Mouse (Mus musculus) brain, adult 2 months (tissue): ENCODE results near the gene Orai2.
"Not testable (repeated sequence)": the region's sequence is repeated elsewhere in the genome, so short reads cannot be mapped to it uniquely, and the experiment has no call there.

Experiments used
- DNase-seq: peaks from one replicate; pipeline ENCODE4 v3.0.0; 2011; ENCODE audit warnings: low read depth, low spot score

The Orai2 gene

GRCm38 (mm10) chr5:136173606-136174463 lies 3.3 kb upstream of the Orai2 start:
- peak; percentile 80 for DNase-seq

GRCm38 (mm10) chr5:136172939-136173338 lies 2.4 kb upstream of the Orai2 start:
- DNase-seq: no peak

DNA sequence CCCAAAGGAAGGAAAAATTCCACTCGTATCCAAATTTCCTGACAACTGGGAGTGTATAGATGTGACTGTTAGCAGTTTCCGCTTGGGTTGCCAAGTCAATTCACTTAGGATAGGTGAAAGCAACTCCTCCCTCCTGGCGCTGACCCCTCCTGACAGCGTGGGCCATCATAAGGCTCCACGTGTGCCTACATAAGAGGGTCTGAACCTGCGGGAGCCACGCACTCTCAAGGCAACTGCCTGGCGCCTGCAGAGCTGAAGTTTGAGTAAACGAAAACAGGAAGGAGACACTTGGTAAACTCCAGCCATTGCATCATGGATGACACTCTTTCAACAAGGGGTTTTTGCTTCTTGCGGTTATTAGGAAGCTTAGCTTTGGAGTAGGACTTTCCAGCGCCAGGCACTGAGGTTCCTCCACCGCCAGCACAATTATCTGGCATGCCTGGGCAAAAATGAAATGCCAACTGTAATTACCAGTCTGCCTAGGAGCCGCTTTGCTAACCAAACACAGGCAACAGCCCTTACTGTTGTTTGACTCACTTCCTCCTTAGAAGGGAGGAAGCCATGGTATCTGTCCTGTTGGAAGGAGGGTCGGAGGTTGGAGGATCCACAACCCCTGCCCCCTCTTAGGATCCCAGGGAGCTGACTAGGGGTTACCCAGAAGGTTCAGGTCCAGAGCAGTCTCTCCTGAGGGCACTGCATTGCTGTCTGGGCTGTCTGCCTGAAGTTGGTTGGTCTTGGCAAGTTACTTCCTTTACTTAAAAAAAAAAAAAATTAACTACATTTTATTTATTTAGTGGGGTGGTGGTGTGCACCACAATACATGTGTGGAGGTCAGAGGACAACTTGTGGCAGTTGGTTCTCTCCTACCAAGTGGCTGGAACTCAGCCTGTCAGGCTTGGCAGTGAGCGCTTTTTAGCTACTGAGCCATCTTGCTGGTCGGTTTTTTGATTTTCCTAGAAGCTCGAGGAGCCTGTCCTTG lies 1.1 kb upstream of the Orai2 start:
- peak; percentile 45 for DNase-seq

DNA sequence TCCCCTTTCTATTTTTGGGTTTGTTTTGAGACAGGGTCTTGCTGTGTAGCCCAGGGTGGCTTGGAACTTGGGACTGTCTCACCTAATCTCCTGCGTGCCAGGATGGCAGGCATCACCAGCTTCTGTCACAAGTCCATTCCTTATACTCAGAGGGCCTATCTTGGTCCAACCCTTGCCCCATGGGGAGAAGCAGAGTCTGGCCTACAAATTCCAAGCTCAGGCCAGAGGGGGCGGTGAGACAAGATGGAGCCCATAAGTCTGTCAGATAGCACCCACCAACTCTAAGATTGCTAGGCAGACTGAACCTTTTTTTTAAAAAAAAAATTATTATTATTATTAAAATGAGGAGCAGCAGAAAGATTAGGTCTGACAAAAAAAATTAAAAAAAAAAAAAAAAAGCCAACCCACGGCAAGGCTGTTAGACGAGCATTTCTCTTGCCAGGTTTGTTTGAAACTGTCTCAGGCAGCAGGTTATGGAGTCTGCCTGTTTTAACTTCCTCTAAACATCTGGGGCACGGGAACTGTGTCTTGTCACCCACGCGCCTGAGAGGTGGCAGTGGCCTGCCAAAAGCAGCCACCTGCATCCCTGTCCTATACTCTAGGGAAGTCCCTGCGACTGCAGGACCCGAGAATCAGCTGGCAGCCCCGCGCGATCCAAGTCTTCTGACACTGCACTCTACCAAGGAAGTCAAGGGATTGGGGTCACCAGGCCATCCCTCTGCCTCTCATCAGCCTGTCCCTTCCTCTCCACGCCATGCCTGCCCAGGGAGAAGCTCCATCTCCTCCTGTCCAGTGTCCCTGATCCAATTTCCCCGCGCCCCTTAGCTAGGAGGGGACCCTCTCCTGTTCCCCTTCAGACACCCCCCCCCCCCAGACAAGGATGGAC lies 644 bp downstream of the Orai2 start:
- peak; percentile 75 for DNase-seq

DNA sequence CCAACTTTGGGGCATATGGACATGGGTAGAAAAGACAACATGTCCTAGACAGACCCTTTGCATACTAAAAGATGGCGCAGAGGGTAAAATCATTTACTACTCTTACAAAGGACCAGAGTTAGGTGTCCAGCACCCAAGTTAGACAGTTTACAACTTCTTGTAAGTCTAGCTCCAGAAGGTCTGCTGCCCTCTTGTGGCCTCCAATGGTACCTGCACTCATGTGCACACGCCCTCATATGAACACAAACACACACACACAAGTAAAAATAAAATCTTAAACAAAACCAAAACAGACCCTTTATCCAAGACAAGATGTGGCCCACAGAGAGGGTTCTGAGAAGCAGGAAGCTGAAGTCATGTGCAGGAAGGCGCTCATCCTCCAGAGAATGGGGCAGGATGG lies 2.4 kb downstream of the Orai2 start:
- no peak for DNase-seq

GRCm38 (mm10) chr5:136167296-136167695 lies 3.2 kb downstream of the Orai2 start:
- no peak for DNase-seq

- peak; percentile 65 for DNase-seq
Measured at GRCm38 (mm10) chr5:136165246-136165645, 5.3 kb downstream of the Orai2 start.

- DNase-seq: peak; percentile 88
Measured at GRCm38 (mm10) chr5:136163807-136164474, 6.6 kb downstream of the Orai2 start.

- not testable (repeated sequence) for DNase-seq
Measured at GRCm38 (mm10) chr5:136160084-136160483, 10.4 kb downstream of the Orai2 start.

- peak; percentile 39 for DNase-seq
Measured at GRCm38 (mm10) chr5:136155399-136155798, 15.1 kb downstream of the Orai2 start.

DNA sequence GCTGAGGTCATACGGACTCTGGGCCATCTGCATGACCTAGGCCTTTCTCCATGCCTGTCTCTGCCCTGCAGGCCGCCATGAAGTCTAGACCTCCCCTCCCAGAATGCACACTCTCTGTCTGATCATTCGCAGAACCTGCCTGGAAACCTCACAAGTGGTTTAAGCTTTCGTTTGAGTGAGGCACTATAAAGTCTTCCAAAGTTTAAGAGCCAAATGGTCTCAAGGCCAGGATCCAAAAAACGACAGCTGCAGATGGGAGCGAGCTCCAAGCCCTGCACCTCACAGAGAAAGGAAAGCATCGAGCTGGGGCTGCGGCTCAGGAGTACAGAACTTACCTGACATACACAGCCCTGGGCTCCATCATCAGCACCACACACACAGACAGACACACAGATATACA lies 18.1 kb downstream of the Orai2 start:
- DNase-seq: no peak

DNA sequence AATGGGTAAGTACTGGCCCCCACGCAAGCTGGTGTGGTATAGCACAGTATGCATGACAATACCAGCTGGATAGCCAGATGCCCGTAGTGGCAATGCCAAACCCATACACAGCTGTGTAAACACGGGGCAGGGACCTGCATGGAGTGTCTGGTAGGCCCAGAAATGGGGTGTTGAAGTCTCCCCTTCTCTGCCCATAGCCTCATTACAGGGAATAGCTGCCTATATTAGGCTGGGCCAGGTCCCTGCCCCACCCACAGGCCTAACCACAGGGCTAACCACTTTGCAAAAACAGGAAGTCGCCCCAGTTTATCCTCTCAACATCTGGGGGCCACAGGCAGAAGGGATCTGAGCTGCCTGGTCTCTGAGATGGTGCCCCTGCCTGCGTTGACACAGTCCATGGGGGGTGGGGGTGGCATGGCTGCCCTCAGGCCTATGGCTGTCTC lies 21.4 kb downstream of the Orai2 start:
- not testable (repeated sequence) for DNase-seq

DNA sequence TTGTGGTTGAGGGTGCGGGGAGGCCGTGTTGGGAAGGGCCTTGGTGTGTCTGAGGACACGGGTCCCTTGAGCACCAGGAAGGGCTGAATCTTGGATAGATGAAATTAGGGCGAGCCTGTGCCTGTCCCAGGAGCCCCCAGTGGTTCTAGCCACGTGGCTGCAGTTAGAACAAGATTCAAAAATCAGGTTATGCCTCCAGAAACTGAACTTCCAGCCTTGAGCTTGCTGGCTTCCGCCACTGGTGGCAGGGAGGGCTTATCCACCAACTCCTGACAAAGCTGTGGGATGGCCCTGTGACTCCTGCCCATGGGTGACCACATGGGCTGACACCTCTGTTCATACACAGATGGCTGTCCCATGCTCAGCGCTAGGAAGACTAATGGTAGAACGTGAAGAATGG lies 22.8 kb downstream of the Orai2 start:
- DNase-seq: no peak

DNA sequence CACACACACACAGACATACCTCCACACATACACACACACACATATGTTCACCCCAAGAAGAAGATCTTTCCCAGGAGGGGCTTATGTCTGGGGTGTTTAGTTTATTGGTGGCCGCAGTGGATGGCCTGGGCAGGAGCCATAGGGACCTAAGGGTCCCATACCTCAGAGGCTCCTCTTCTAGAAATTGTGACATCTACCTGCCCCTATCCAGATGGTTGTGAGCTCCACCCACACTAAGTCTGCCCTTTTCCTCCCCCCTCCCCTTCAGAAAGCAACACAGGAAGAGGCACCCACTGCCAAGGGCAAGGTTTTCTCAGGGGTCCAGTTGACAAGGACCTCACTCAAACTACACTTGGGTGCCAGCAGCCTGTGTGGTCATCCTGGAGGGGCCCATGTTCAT lies 23.6 kb downstream of the Orai2 start:
- no peak for DNase-seq

- no peak for DNase-seq
Measured at GRCm38 (mm10) chr5:136144606-136145430, 25.7 kb downstream of the Orai2 start.

DNA sequence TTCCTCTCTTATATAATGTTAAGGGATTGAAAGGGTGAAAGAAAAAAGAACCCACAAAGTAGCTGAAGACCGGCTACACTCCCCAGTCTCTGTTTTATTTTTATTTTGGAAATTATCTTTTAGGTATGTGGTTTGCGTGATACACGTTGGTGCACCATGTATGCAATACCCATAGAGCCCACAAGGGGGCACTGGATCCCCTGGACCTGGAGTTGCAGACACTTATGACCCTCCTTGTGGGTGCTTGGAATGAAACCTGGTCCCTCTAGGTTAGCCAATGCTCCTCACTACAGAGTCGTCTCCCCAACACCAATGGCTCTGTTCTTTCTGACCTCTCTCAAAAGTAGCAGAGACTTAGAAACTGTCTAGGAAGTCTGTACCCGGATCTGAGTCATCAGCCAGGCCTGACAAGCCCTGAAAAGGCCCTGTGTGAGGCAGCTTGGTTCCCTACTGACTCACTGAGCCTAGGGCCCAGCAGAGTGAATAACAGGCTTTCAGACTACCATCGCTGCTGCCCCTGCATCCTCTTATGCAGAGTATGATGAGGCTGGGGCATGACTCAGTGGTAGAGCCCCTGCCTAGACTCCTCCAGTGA lies 27.3 kb downstream of the Orai2 start:
- no peak for DNase-seq

- no peak for DNase-seq
Measured at GRCm38 (mm10) chr5:136142746-136143145, 27.8 kb downstream of the Orai2 start.

GRCm38 (mm10) chr5:136140057-136140482 lies 30.4 kb downstream of the Orai2 start:
- peak; percentile 50 for DNase-seq

DNA sequence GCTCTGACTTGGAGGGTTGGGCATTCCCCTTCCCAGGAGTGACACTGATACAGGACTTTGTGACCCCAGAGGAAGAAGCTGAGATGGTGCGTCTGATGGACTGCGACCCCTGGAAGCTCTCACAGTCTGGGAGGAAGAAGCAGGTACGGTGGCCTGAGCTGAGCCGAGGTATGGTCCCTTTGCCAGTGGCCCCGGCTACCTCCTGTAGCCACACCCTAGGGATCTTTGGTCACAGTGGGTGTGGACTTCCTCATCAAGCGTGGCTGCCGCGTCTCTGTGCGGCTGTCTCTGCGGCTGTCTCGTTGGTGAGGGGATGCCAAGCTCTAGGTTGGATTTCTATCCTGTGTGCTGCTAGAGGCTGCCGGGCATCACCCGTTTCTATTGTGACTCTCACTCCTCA lies 31.1 kb downstream of the Orai2 start:
- DNase-seq: no peak
